Mouse (Mus musculus): ENCODE data around the gene Prpf18. TPM values are rescaled to one million over a fixed set of nuclear protein-coding genes. Genes with fewer than 3 reads are reported as not detected.
A peak's percentile ranks its signal among the peaks of the same experiment; 100 is the strongest.

Gene Prpf18
- polyA plus RNA-seq, 1 experiment: 4.1 TPM

- TF ChIP-seq GATA1 (IDR thresholded peaks at IDR 0.05; ENCODE audit: borderline replicate concordance, low read length) (no peak), FLI1 (IDR thresholded peaks at IDR 0.05; ENCODE audit: low read length) (no peak)
- Histone ChIP-seq H3K4me1 (peaks cover 77% of the 10 kb centered on the region), H3K4me3 (replicated peaks) (no peak overlapping the region), H3K27me3 (replicated peaks) (no peaks in the 10 kb centered on the region), H3K9me3 (no peaks in the 10 kb centered on the region), H3K36me3 (replicated peaks; ENCODE audit: low read length) (peaks cover 95% of the 10 kb centered on the region)
These were observed 72.4 kb downstream of the Prpf18 start for GRCm38 (mm10) chr2:4579357-4580068.

- TF ChIP-seq GATA1 (IDR thresholded peaks at IDR 0.05; ENCODE audit: borderline replicate concordance, low read length) (no peak), FLI1 (IDR thresholded peaks at IDR 0.05; ENCODE audit: low read length) (no peak)
- Histone ChIP-seq H3K9me3 (no peaks in the 10 kb centered on the region), H3K4me1 (peaks cover 88% of the 10 kb centered on the region), H3K36me3 (replicated peaks; ENCODE audit: low read length) (peaks cover 96% of the 10 kb centered on the region), H3K4me3 (replicated peaks) (no peak overlapping the region), H3K27me3 (replicated peaks) (no peaks in the 10 kb centered on the region)
These were observed 73.6 kb downstream of the Prpf18 start for GRCm38 (mm10) chr2:4578291-4578690.

GRCm38 (mm10) chr2:4575975-4576374, 75.9 kb downstream of the Prpf18 start:
- Histone ChIP-seq H3K9me3 (no peaks in the 10 kb centered on the region), H3K4me1 (peaks cover 95% of the 10 kb centered on the region), H3K36me3 (replicated peaks; ENCODE audit: low read length) (peaks cover 96% of the 10 kb centered on the region), H3K4me3 (replicated peaks) (no peak overlapping the region), H3K27me3 (replicated peaks) (no peaks in the 10 kb centered on the region)
- TF ChIP-seq GATA1 (IDR thresholded peaks at IDR 0.05; ENCODE audit: borderline replicate concordance, low read length) (no peak), FLI1 (IDR thresholded peaks at IDR 0.05; ENCODE audit: low read length) (no peak)

- TF ChIP-seq GATA1 (IDR thresholded peaks at IDR 0.05; ENCODE audit: borderline replicate concordance, low read length) (no peak), FLI1 (IDR thresholded peaks at IDR 0.05; ENCODE audit: low read length) (no peak)
- no peaks in the 10 kb centered on the region for H3K9me3 ChIP-seq
- H3K27me3 ChIP-seq (replicated peaks): no peaks in the 10 kb centered on the region
- peak overlapping the region; percentile 25 for H3K4me3 ChIP-seq (replicated peaks)
- peaks cover 96% of the 10 kb centered on the region for H3K36me3 ChIP-seq (replicated peaks; ENCODE audit: low read length)
- H3K4me1 ChIP-seq: peaks cover 95% of the 10 kb centered on the region
These were observed 76.8 kb downstream of the Prpf18 start for GRCm38 (mm10) chr2:4575163-4575562.

- Histone ChIP-seq H3K9me3 (no peaks in the 10 kb centered on the region), H3K4me3 (replicated peaks) (no peak overlapping the region), H3K4me1 (peaks cover 95% of the 10 kb centered on the region), H3K36me3 (replicated peaks; ENCODE audit: low read length) (peaks cover 96% of the 10 kb centered on the region), H3K27me3 (replicated peaks) (no peaks in the 10 kb centered on the region)
- TF ChIP-seq FLI1 (IDR thresholded peaks at IDR 0.05; ENCODE audit: low read length) (no peak), GATA1 (IDR thresholded peaks at IDR 0.05; ENCODE audit: borderline replicate concordance, low read length) (no peak)
These were observed 77.7 kb downstream of the Prpf18 start for GRCm38 (mm10) chr2:4574251-4574650.

GRCm38 (mm10) chr2:4573386-4573785, 78.5 kb downstream of the Prpf18 start:
- H3K27me3 ChIP-seq (replicated peaks): no peaks in the 10 kb centered on the region
- TF ChIP-seq GATA1 (IDR thresholded peaks at IDR 0.05; ENCODE audit: borderline replicate concordance, low read length) (no peak), FLI1 (IDR thresholded peaks at IDR 0.05; ENCODE audit: low read length) (no peak)
- peaks cover 95% of the 10 kb centered on the region for H3K4me1 ChIP-seq
- H3K9me3 ChIP-seq: no peaks in the 10 kb centered on the region
- peak overlapping the region; percentile 50 for H3K4me3 ChIP-seq (replicated peaks)
- H3K36me3 ChIP-seq (replicated peaks; ENCODE audit: low read length): peaks cover 96% of the 10 kb centered on the region

GRCm38 (mm10) chr2:4572498-4573263, 79.2 kb downstream of the Prpf18 start:
- Histone ChIP-seq H3K9me3 (no peaks in the 10 kb centered on the region), H3K4me1 (peaks cover 95% of the 10 kb centered on the region), H3K4me3 (replicated peaks) (peak overlapping the region; percentile 26), H3K27me3 (replicated peaks) (no peaks in the 10 kb centered on the region), H3K36me3 (replicated peaks; ENCODE audit: low read length) (peaks cover 96% of the 10 kb centered on the region)
- TF ChIP-seq GATA1 (IDR thresholded peaks at IDR 0.05; ENCODE audit: borderline replicate concordance, low read length) (no peak), FLI1 (IDR thresholded peaks at IDR 0.05; ENCODE audit: low read length) (no peak)

Other genes starting within 250 kb of the Prpf18 start
- gene Bend7, start 65.7 kb upstream of the Prpf18 start, polyA plus RNA-seq (2012; ENCODE audit: insufficient read depth, low replicate concordance): not detected in 2 replicates
- 0.61 and 2.5 TPM in 2 replicates for gene Sephs1, start 229.5 kb upstream of the Prpf18 start, polyA plus RNA-seq (2012; ENCODE audit: insufficient read depth, low replicate concordance)

Data from megakaryocyte, embryonic 14.5 days (primary cell).